7 mouse cellular contexts compared by ENCODE assay signal in the genomic region with DNA sequence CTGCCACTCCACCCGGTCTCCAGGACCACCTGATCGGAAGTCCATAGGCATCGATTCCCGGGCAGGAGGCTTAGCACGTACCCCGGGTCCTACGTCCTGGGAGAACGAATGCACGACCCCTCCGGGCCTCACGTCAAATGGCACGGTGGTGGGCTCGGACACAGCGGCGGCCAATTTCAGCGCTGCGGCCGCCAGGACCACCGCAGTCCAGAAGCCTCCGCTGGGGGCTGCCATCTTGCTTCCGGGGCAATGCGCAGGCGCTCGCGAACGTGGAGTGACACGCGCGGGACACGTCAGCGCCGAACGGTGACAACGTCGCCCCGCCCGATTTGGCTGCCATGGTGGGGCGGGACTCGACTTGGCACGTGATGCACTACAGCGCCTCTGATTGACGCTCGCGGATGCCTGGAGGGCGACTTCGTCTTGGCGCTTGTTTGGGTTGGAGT. TPM values are rescaled to one million over a fixed set of nuclear protein-coding genes. Genes with fewer than 3 reads are reported as not detected.
A peak's percentile ranks its signal among the peaks of the same experiment; 100 is the strongest.
DNase-seq lines count a peak whose midpoint lies in the region; ATAC-seq lines count a peak whose summit lies in the region.

TSS of gene Mydgf (minus strand) at position 263 of the 446 bp plus-strand sequence.

- WGBS in embryonic facial prominence, embryonic 11.5 days: under 1% methylated on average over 47 of the region's 47 CpGs
- WGBS in limb, embryonic 10.5 days: under 1% methylated on average over 47 of the region's 47 CpGs
- whole genome bisulfite sequencing in midbrain, embryonic 13.5 days: 0% methylated on average over 47 of the region's 47 CpGs

- peak within 1 kb of the TSS; percentile 83 for H3K4me3 ChIP-seq in embryonic facial prominence, embryonic 11.5 days (ENCODE audit: low read depth, low read length)
- H3K4me3 ChIP-seq in limb, embryonic 10.5 days: peak within 1 kb of the TSS; percentile 91
- peak within 1 kb of the TSS; percentile 67 for H3K4me3 ChIP-seq in midbrain, embryonic 13.5 days (replicated peaks)

- H3K27me3 ChIP-seq in embryonic facial prominence, embryonic 11.5 days (ENCODE audit: control insufficient read depth, insufficient read depth, low read length): no peaks in the 10 kb centered on the region
- no peaks in the 10 kb centered on the region for H3K27me3 ChIP-seq in limb, embryonic 10.5 days (ENCODE audit: low read depth, poor library complexity, severe bottlenecking)
- H3K27me3 ChIP-seq in midbrain, embryonic 13.5 days: no peaks in the 10 kb centered on the region

- ATAC-seq in embryonic facial prominence, embryonic 11.5 days (replicated peaks; ENCODE audit: insufficient number of reproducible peaks, low FRiP score, low TSS enrichment, low read depth): peak; percentile 63
- peak; percentile 90 for ATAC-seq in granulocyte monocyte progenitor cell, adult 5-6 weeks (replicated peaks; ENCODE audit: poor library complexity, severe bottlenecking)
- peak; percentile 94 for ATAC-seq in midbrain, embryonic 13.5 days

- no peaks in the 10 kb centered on the region for H3K9me3 ChIP-seq in embryonic facial prominence, embryonic 11.5 days (replicated peaks; ENCODE audit: control insufficient read depth, low read length)
- H3K9me3 ChIP-seq in limb, embryonic 10.5 days (replicated peaks): no peaks in the 10 kb centered on the region
- H3K9me3 ChIP-seq in midbrain, embryonic 13.5 days: no peaks in the 10 kb centered on the region

- DNase-seq in adrenal gland, postnatal 14 days: peak; percentile 98
- DNase-seq in embryonic facial prominence, embryonic 11.5 days (ENCODE audit: low spot score): peak; percentile 97
- DNase-seq in kidney, adult 11 months: peak; percentile 92
- peak; percentile 96 for DNase-seq in limb, embryonic 10.5 days (ENCODE audit: low spot score)
- DNase-seq in spleen, adult 12 weeks (ENCODE audit: low spot score): peak; percentile 91

- peak within 1 kb of the TSS; percentile 82 for H3K9ac ChIP-seq in embryonic facial prominence, embryonic 11.5 days (replicated peaks; ENCODE audit: low read length)
- H3K9ac ChIP-seq in midbrain, embryonic 13.5 days (replicated peaks): peak within 1 kb of the TSS; percentile 83

- peak within 1 kb of the TSS; percentile 79 for H3K4me2 ChIP-seq in embryonic facial prominence, embryonic 11.5 days (ENCODE audit: low read depth, low read length)
- H3K4me2 ChIP-seq in midbrain, embryonic 13.5 days (replicated peaks): peak within 1 kb of the TSS; percentile 96

- no peaks in the 10 kb centered on the region for H3K4me1 ChIP-seq in embryonic facial prominence, embryonic 11.5 days (ENCODE audit: control insufficient read depth, insufficient read depth, low read length)
- H3K4me1 ChIP-seq in limb, embryonic 10.5 days: peaks cover 30% of the 10 kb centered on the region
- H3K4me1 ChIP-seq in midbrain, embryonic 13.5 days (replicated peaks): peaks cover 26% of the 10 kb centered on the region

- peaks cover 6% of the 10 kb centered on the region for H3K36me3 ChIP-seq in embryonic facial prominence, embryonic 11.5 days (replicated peaks; ENCODE audit: control insufficient read depth, insufficient read depth, low read depth, low read length)
- H3K36me3 ChIP-seq in limb, embryonic 10.5 days: peaks cover 63% of the 10 kb centered on the region
- peaks cover 55% of the 10 kb centered on the region for H3K36me3 ChIP-seq in midbrain, embryonic 13.5 days

- peak within 1 kb of the TSS; percentile 35; the same call in 1 of the 2 replicates for H3K27ac ChIP-seq in embryonic facial prominence, embryonic 11.5 days (replicated peaks; ENCODE audit: low read depth, low read length)
- peak within 1 kb of the TSS; percentile 84 for H3K27ac ChIP-seq in limb, embryonic 10.5 days
- H3K27ac ChIP-seq in midbrain, embryonic 13.5 days: peak within 1 kb of the TSS; percentile 44

RNA-seq across cellular contexts. Expression of gene Mydgf, which starts in this region (rescaled TPM):
- 61.6 and 63.5 TPM in 2 replicates for total RNA-seq in adrenal gland, postnatal 14 days (2021)
- 48.5 and 60.5 TPM in 2 replicates for polyA plus RNA-seq in embryonic facial prominence, embryonic 11.5 days (2014; fragmentation: Nextera tagmentation; extraction: Ambion mirVana)
- 62.2 and 62.6 TPM in 2 replicates for total RNA-seq in granulocyte monocyte progenitor cell, adult 5-6 weeks (2014; fragmentation: Nextera tagmentation)
- 51.1 and 54.4 TPM in 2 replicates for total RNA-seq in granulocyte monocyte progenitor cell, adult 5-6 weeks (2017)
- 78.0 and 80.7 TPM in 2 replicates for polyA plus RNA-seq in limb, embryonic 10.5 days (2016; fragmentation: Nextera tagmentation; extraction: Ambion mirVana)
- polyA plus RNA-seq in midbrain, embryonic 13.5 days (2015; fragmentation: Nextera tagmentation; extraction: Ambion mirVana): 64.6 and 68.4 TPM in 2 replicates

Comparison
In these comparisons a context has a peak if more than half of its experiments do, and no peak if none do; other contexts are left out.
1. Peak in every context shown above with its lines: DNase-seq, ATAC-seq, H3K4me3 ChIP-seq and H3K27ac ChIP-seq.